Mouse (Mus musculus): ENCODE data around the gene Apol9b. TPM values are rescaled to one million over a fixed set of nuclear protein-coding genes. Genes with fewer than 3 reads are reported as not detected.

Gene Apol9b
- polyA plus RNA-seq, 1 experiment, result 1.4 TPM

- DNase-seq (ENCODE audit: low read depth in 1 of 2, low spot score in 2 of 2), result no peak
- Histone ChIP-seq H3K27ac (ENCODE audit: insufficient read depth, low read length) (no peak overlapping the region), H3K27me3 (ENCODE audit: control insufficient read depth, insufficient read depth, low read length) (no peaks in the 10 kb centered on the region), H3K4me3 (ENCODE audit: extremely low read depth, insufficient read depth, insufficient read length) (no peak overlapping the region), H3K4me1 (ENCODE audit: control insufficient read depth, insufficient read depth, insufficient read length) (no peaks in the 10 kb centered on the region), H3K36me3 (ENCODE audit: control insufficient read depth, insufficient read depth, low read length) (peaks cover 57% of the 10 kb centered on the region)
- TF ChIP-seq POLR2A (IDR thresholded peaks at IDR 0.05; ENCODE audit: low read depth, low read length) (no peak), CTCF (IDR thresholded peaks at IDR 0.05; ENCODE audit: extremely low read depth, insufficient read depth, insufficient read length, insufficient replicate concordance) (no peak)
- WGBS, result 93% methylated on average over 7 of the region's 7 CpGs
Measured at GRCm38 (mm10) chr15:77761083-77761482, 32.2 kb downstream of the Apol9b start.

GRCm38 (mm10) chr15:77761561-77762380, 32.9 kb downstream of the Apol9b start:
- Histone ChIP-seq H3K36me3 (ENCODE audit: control insufficient read depth, insufficient read depth, low read length) (peaks cover 64% of the 10 kb centered on the region), H3K27me3 (ENCODE audit: control insufficient read depth, insufficient read depth, low read length) (no peaks in the 10 kb centered on the region), H3K4me1 (ENCODE audit: control insufficient read depth, insufficient read depth, insufficient read length) (no peaks in the 10 kb centered on the region), H3K27ac (ENCODE audit: insufficient read depth, low read length) (no peak overlapping the region), H3K4me3 (ENCODE audit: extremely low read depth, insufficient read depth, insufficient read length) (no peak overlapping the region)
- 76% methylated on average over 22 of the region's 22 CpGs for WGBS
- TF ChIP-seq POLR2A (IDR thresholded peaks at IDR 0.05; ENCODE audit: low read depth, low read length) (no peak), CTCF (IDR thresholded peaks at IDR 0.05; ENCODE audit: extremely low read depth, insufficient read depth, insufficient read length, insufficient replicate concordance) (peak; percentile 63; the same call in 1 of the 2 replicates)
- peak; percentile 25 to 42 for DNase-seq (ENCODE audit: low read depth in 1 of 2, low spot score in 2 of 2)

GRCm38 (mm10) chr15:77763050-77763449, 34.2 kb downstream of the Apol9b start:
- H3K4me3 ChIP-seq (ENCODE audit: extremely low read depth, insufficient read depth, insufficient read length), result no peak overlapping the region
- H3K36me3 ChIP-seq (ENCODE audit: control insufficient read depth, insufficient read depth, low read length), result peaks cover 77% of the 10 kb centered on the region
- no peaks in the 10 kb centered on the region for H3K4me1 ChIP-seq (ENCODE audit: control insufficient read depth, insufficient read depth, insufficient read length)
- TF ChIP-seq POLR2A (IDR thresholded peaks at IDR 0.05; ENCODE audit: low read depth, low read length) (no peak), CTCF (IDR thresholded peaks at IDR 0.05; ENCODE audit: extremely low read depth, insufficient read depth, insufficient read length, insufficient replicate concordance) (no peak)
- 92% methylated on average over 16 of the region's 16 CpGs for WGBS
- peak in 1 of 2 experiments; percentile 4 for DNase-seq (ENCODE audit: low read depth in 1 of 2, low spot score in 2 of 2)
- H3K27me3 ChIP-seq (ENCODE audit: control insufficient read depth, insufficient read depth, low read length), result no peaks in the 10 kb centered on the region
- no peak overlapping the region for H3K27ac ChIP-seq (ENCODE audit: insufficient read depth, low read length)

- Histone ChIP-seq H3K4me1 (ENCODE audit: control insufficient read depth, insufficient read depth, insufficient read length) (no peaks in the 10 kb centered on the region), H3K36me3 (ENCODE audit: control insufficient read depth, insufficient read depth, low read length) (peaks cover 84% of the 10 kb centered on the region), H3K4me3 (ENCODE audit: extremely low read depth, insufficient read depth, insufficient read length) (no peak overlapping the region), H3K27me3 (ENCODE audit: control insufficient read depth, insufficient read depth, low read length) (no peaks in the 10 kb centered on the region), H3K27ac (ENCODE audit: insufficient read depth, low read length) (no peak overlapping the region)
- WGBS, result 85% methylated on average over 11 of the region's 11 CpGs
- DNase-seq (ENCODE audit: low read depth in 1 of 2, low spot score in 2 of 2), result peak in 1 of 2 experiments; percentile 2
- TF ChIP-seq CTCF (IDR thresholded peaks at IDR 0.05; ENCODE audit: extremely low read depth, insufficient read depth, insufficient read length, insufficient replicate concordance), result no peak
- no peak for TF ChIP-seq POLR2A (IDR thresholded peaks at IDR 0.05; ENCODE audit: low read depth, low read length)
Measured at GRCm38 (mm10) chr15:77763702-77764101, 34.9 kb downstream of the Apol9b start.

GRCm38 (mm10) chr15:77764391-77765006, 35.7 kb downstream of the Apol9b start:
- TF ChIP-seq POLR2A (IDR thresholded peaks at IDR 0.05; ENCODE audit: low read depth, low read length) (no peak), CTCF (IDR thresholded peaks at IDR 0.05; ENCODE audit: extremely low read depth, insufficient read depth, insufficient read length, insufficient replicate concordance) (no peak)
- H3K27ac ChIP-seq (ENCODE audit: insufficient read depth, low read length), result no peak overlapping the region
- H3K4me1 ChIP-seq (ENCODE audit: control insufficient read depth, insufficient read depth, insufficient read length), result no peaks in the 10 kb centered on the region
- H3K27me3 ChIP-seq (ENCODE audit: control insufficient read depth, insufficient read depth, low read length), result no peaks in the 10 kb centered on the region
- WGBS, result 85% methylated on average over 13 of the region's 13 CpGs
- no peak overlapping the region for H3K4me3 ChIP-seq (ENCODE audit: extremely low read depth, insufficient read depth, insufficient read length)
- DNase-seq (ENCODE audit: low read depth in 1 of 2, low spot score in 2 of 2), result peak in 1 of 2 experiments; percentile 9
- H3K36me3 ChIP-seq (ENCODE audit: control insufficient read depth, insufficient read depth, low read length), result peaks cover 92% of the 10 kb centered on the region

- no peak for TF ChIP-seq POLR2A (IDR thresholded peaks at IDR 0.05; ENCODE audit: low read depth, low read length)
- TF ChIP-seq CTCF (IDR thresholded peaks at IDR 0.05; ENCODE audit: extremely low read depth, insufficient read depth, insufficient read length, insufficient replicate concordance), result no peak
- Histone ChIP-seq H3K27me3 (ENCODE audit: control insufficient read depth, insufficient read depth, low read length) (no peaks in the 10 kb centered on the region), H3K4me1 (ENCODE audit: control insufficient read depth, insufficient read depth, insufficient read length) (no peaks in the 10 kb centered on the region), H3K4me3 (ENCODE audit: extremely low read depth, insufficient read depth, insufficient read length) (no peak overlapping the region), H3K36me3 (ENCODE audit: control insufficient read depth, insufficient read depth, low read length) (peaks cover 98% of the 10 kb centered on the region), H3K27ac (ENCODE audit: insufficient read depth, low read length) (no peak overlapping the region; the same call in 1 of the 2 replicates)
- WGBS, result 92% methylated on average over 16 of the region's 16 CpGs
- no peak for DNase-seq (ENCODE audit: low read depth in 1 of 2, low spot score in 2 of 2)
Measured at GRCm38 (mm10) chr15:77765484-77766093, 36.8 kb downstream of the Apol9b start.

Data from spleen, adult 2 months (tissue).